Mouse (Mus musculus) stomach, embryonic 16.5 days (tissue): ENCODE results near the gene Zic5. TPM values are rescaled to one million over a fixed set of nuclear protein-coding genes. Genes with fewer than 3 reads are reported as not detected.

Source experiments
- ATAC-seq: fragments of 200-750 bp; cut with Nextera tagmentation; 2 replicates; pipeline ENCODE4 v1.8.0; 2017; ENCODE audit warnings: moderate number of reproducible peaks, moderate TSS enrichment; ENCODE audit not compliant: insufficient read depth, low FRiP score
- H3K27ac ChIP-seq: fragments of 300-500 bp; sonication (generic); 2 replicates; pipeline ENCODE4 v1.5.1; 2014; ENCODE audit warnings: low read length
- H3K27me3 ChIP-seq: fragments of 300-500 bp; sonication (generic); 2 replicates; pipeline ENCODE4 v1.6.1; 2014; ENCODE audit warnings: low read length, control low read depth, mixed read lengths; ENCODE audit not compliant: control insufficient read depth, insufficient read depth
- H3K36me3 ChIP-seq: fragments of 300-500 bp; sonication (generic); 2 replicates; pipeline ENCODE4 v1.6.1; 2014; ENCODE audit warnings: low read length; ENCODE audit not compliant: control insufficient read depth, insufficient read depth
- H3K4me1 ChIP-seq: fragments of 300-500 bp; sonication (generic); 2 replicates; pipeline ENCODE4 v1.6.1; 2014; ENCODE audit warnings: low read length, control low read depth, mixed read lengths; ENCODE audit not compliant: control insufficient read depth, insufficient read depth
- H3K4me2 ChIP-seq: fragments of 300-500 bp; sonication (generic); 2 replicates; pipeline ENCODE4 v1.6.1; 2014; ENCODE audit warnings: low read depth, low read length, mixed read lengths
- H3K4me3 ChIP-seq: fragments of 300-500 bp; sonication (generic); replicated peaks from 2 replicates; pipeline ENCODE4 v1.5.1; 2014; ENCODE audit warnings: mild to moderate bottlenecking, low read length
- H3K9ac ChIP-seq: fragments of 300-500 bp; sonication (generic); 2 replicates; pipeline ENCODE4 v1.6.1; 2014; ENCODE audit warnings: low read length
- H3K9me3 ChIP-seq: fragments of 300-500 bp; sonication (generic); replicated peaks from 2 replicates; pipeline ENCODE4 v1.6.1; 2016; ENCODE audit warnings: low read length, control low read depth; ENCODE audit not compliant: control insufficient read depth
- WGBS: fragments of 180-500 bp; shearing (Covaris S2); extraction: QIAGEN DNeasy Blood & Tissue Kit; methylation state at CpG from one replicate; pipeline ENCODE4 v1.1.7; 2014; 5-methylcytosine and 5-hydroxymethylcytosine counted together
- polyA plus RNA-seq: library from polyadenylated mRNA; unstranded; fragments of >200 nt; fragmentation: Nextera tagmentation; extraction: Ambion mirVana; gene quantifications from 2 replicates; pipeline ENCODE4 v1.2.1, GENCODE M21; 2015

The Zic5 gene
- polyA plus RNA-seq, 1 experiment from 2014 or later, result not detected

DNA sequence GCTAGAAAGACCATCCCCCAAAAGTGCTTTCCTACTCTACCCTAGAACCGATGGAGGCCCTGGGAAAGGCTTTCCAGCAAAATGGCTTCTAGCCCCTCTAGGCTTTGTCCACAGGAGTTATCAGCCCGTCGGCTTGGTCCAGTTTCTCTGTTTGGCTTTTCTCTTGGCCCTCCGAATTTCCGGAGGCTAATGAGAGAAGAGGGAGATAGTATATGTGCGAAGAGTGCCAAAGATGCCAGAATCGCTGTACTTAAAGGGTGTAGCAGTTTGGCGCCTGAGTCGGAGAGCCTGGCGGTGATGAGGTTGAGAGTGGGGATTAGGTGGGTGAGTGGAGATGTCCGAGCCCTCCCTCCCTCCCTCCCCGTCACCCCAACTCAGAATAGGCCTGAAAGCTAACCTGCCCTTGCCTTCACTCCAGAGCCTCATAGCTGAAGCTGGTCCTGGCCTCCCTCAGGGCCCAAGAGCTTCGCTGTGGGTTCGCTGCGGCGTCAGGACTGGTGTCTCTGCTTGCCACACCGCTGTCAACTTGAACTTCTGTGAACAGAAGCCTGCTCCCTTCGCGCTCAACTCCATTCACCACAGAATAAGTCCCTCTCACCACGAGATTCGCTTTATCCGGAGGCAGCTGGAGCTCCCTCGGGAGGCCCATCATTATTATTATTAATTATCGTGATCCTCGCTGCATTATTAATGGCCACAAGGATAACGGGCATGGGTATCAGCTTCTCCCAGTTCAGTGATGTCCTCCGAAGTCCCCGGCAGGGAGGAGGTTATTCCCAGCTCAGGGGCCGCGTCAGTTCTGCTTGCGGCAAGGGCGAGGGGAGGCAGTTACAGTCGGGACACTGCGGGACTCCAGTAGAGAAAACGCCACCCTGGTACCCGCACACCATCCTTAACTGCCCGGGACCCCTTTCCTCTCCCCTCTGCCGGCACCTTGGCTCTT, 16.9 kb upstream of the Zic5 start:
- ATAC-seq, result no peak
- 1% methylated on average over 38 of the region's 38 CpGs for WGBS
- H3K4me2 ChIP-seq, result no peak overlapping the region
- H3K4me3 ChIP-seq, result no peak overlapping the region
- no peak overlapping the region for H3K27ac ChIP-seq
- H3K4me1 ChIP-seq, result no peaks in the 10 kb centered on the region
- H3K36me3 ChIP-seq, result no peaks in the 10 kb centered on the region
- no peak overlapping the region for H3K9ac ChIP-seq
- H3K27me3 ChIP-seq, result peaks cover 86% of the 10 kb centered on the region
- no peaks in the 10 kb centered on the region for H3K9me3 ChIP-seq

- Histone ChIP-seq H3K27ac (no peak overlapping the region), H3K9me3 (no peaks in the 10 kb centered on the region), H3K4me1 (0 out of 2 replicates have a peak, but pooled peaks cover under 1% of the 10 kb centered on the region), H3K4me2 (no peak overlapping the region), H3K27me3 (peaks cover 89% of the 10 kb centered on the region), H3K36me3 (no peaks in the 10 kb centered on the region), H3K4me3 (no peak overlapping the region), H3K9ac (no peak overlapping the region)
- ATAC-seq, result no peak
- WGBS, result 5% methylated on average over 15 of the region's 15 CpGs
Measured at GRCm38 (mm10) chr14:122481181-122481580, 15.7 kb upstream of the Zic5 start.

GRCm38 (mm10) chr14:122480355-122480754, 14.9 kb upstream of the Zic5 start:
- no peak overlapping the region for H3K4me3 ChIP-seq
- ATAC-seq, result no peak
- peaks cover 91% of the 10 kb centered on the region for H3K27me3 ChIP-seq
- no peak overlapping the region for H3K27ac ChIP-seq
- H3K9me3 ChIP-seq, result no peaks in the 10 kb centered on the region
- H3K9ac ChIP-seq, result no peak overlapping the region
- H3K36me3 ChIP-seq, result no peaks in the 10 kb centered on the region
- H3K4me2 ChIP-seq, result no peak overlapping the region
- 0 out of 2 replicates have a peak, but pooled peaks cover 6% of the 10 kb centered on the region for H3K4me1 ChIP-seq
- 3% methylated on average over 2 of the region's 2 CpGs for WGBS

GRCm38 (mm10) chr14:122479461-122480109, 14.1 kb upstream of the Zic5 start:
- Histone ChIP-seq H3K4me1 (peaks cover 11% of the 10 kb centered on the region), H3K4me3 (no peak overlapping the region), H3K9me3 (no peaks in the 10 kb centered on the region), H3K36me3 (no peaks in the 10 kb centered on the region), H3K27me3 (peaks cover 90% of the 10 kb centered on the region), H3K4me2 (no peak overlapping the region), H3K27ac (no peak overlapping the region), H3K9ac (no peak overlapping the region)
- WGBS, result 21% methylated on average over 17 of the region's 17 CpGs
- ATAC-seq, result no peak

GRCm38 (mm10) chr14:122478574-122479011, 13.1 kb upstream of the Zic5 start:
- under 1% methylated on average over 22 of the region's 22 CpGs for WGBS
- H3K27me3 ChIP-seq, result peaks cover 90% of the 10 kb centered on the region
- H3K9me3 ChIP-seq, result no peaks in the 10 kb centered on the region
- H3K36me3 ChIP-seq, result no peaks in the 10 kb centered on the region
- H3K4me1 ChIP-seq, result peaks cover 11% of the 10 kb centered on the region
- ATAC-seq, result no peak
- no peak overlapping the region for H3K27ac ChIP-seq
- H3K4me2 ChIP-seq, result no peak overlapping the region
- H3K4me3 ChIP-seq, result no peak overlapping the region
- H3K9ac ChIP-seq, result no peak overlapping the region

DNA sequence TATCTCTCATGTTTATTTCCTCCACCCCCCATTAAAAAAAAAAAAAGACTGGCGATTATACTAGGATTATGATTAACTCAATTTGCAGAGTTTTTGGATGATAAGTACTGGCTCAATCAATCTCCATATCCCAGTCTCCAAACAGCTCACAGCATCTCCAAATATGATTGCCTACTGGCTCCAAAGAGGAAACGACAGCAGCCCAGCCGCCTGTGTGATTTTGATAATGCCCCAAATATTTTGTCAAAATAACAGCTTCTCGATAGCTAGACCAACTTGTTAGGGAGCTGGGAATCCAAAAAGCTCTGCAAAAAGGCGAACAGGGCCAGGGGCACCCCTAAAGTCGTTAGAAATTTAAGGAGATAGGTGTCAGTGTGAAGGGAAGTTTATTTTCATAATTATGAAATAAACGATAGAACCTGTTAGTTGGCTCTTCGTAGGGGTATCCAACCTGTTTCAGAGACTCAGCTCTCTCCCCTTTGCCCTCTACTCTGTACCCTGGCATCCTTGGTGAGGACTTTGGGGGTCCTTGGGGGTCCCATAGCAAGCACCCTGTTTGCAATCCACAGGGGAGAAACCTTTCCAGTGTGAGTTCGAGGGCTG, 12.6 kb upstream of the Zic5 start:
- Histone ChIP-seq H3K36me3 (no peaks in the 10 kb centered on the region), H3K4me1 (peaks cover 11% of the 10 kb centered on the region), H3K9me3 (no peaks in the 10 kb centered on the region), H3K4me2 (no peak overlapping the region), H3K27me3 (peaks cover 90% of the 10 kb centered on the region), H3K9ac (no peak overlapping the region), H3K27ac (no peak overlapping the region), H3K4me3 (no peak overlapping the region)
- ATAC-seq, result no peak
- WGBS, result 2% methylated on average over 9 of the region's 9 CpGs

DNA sequence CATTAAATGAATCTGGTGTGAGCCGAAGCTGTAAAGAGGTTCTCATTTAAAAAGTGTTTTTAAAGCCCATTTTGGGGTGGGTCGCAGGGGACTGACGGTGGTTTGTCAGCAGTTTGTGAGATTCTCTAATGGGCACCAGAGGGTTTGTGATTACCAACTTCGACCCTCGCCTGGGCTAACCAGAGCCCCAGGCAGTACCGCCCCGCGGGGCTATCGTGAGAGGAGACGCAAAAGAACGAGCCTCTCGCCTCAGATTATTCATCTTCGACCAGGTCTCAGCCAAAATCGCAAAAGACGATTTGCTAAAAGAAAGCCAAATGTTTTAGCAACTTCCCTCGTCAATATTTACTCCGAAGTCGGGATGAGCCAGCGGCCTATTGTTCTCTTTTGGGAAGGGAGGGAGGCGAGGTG, 11.8 kb upstream of the Zic5 start:
- Histone ChIP-seq H3K9ac (no peak overlapping the region), H3K4me3 (no peak overlapping the region), H3K4me2 (no peak overlapping the region), H3K9me3 (no peaks in the 10 kb centered on the region), H3K4me1 (peaks cover 11% of the 10 kb centered on the region), H3K36me3 (no peaks in the 10 kb centered on the region), H3K27ac (no peak overlapping the region), H3K27me3 (peaks cover 88% of the 10 kb centered on the region)
- ATAC-seq, result no peak
- WGBS, result 2% methylated on average over 20 of the region's 20 CpGs

DNA sequence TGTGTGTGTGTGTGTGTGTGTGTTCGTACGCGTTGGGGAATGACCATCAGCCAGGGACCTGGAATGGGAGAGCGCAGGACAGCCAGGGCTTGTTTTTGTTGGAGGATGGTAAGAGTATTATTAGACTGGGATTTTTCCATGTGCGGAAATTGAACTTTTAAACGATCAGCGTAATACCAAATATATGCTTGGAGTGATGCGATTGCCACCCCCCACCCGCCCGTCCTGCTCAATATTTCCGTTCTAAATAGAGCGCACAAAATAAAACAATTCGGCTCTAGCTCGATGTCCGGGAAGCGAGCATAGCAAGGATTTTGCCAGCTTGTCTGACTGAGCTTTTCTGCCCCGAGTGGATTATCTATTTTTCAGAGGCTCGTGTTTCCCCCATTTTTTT, 11.3 kb upstream of the Zic5 start:
- ATAC-seq, result no peak
- H3K9me3 ChIP-seq, result no peaks in the 10 kb centered on the region
- no peak overlapping the region for H3K4me2 ChIP-seq
- peaks cover 11% of the 10 kb centered on the region for H3K4me1 ChIP-seq
- no peak overlapping the region for H3K9ac ChIP-seq
- WGBS, result 2% methylated on average over 18 of the region's 18 CpGs
- H3K36me3 ChIP-seq, result no peaks in the 10 kb centered on the region
- no peak overlapping the region for H3K4me3 ChIP-seq
- H3K27ac ChIP-seq, result no peak overlapping the region
- H3K27me3 ChIP-seq, result peaks cover 86% of the 10 kb centered on the region
